Mouse (Mus musculus): ENCODE data around the gene Bdkrb1. TPM values are rescaled to one million over a fixed set of nuclear protein-coding genes. Genes with fewer than 3 reads are reported as not detected.

Gene Bdkrb1
- polyA plus RNA-seq, 1 experiment from 2014 or later = not detected

DNA sequence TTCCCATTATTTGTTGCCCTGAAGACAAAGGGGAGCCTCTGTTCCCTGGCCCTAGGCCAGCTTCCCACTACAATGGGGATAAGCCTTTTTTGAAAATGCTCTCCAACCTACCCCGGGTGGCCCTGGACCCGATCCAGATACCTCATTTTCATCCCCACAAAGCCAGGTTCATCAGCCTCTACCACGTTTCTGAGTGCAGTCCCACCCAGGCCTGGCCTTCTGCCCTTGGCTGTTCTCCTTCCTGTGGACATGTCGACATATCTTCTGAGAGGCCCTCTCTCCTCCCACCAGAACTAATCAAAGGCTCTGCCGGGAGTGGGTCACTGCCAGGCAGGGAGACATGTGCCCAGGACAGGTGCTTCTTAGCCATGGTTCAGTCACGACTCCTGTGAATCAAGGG lies 1.3 kb upstream of the Bdkrb1 start:
- 54% methylated on average over 6 of the region's 6 CpGs for WGBS
- no peak overlapping the region for H3K27ac ChIP-seq (replicated peaks)
- no peak for ATAC-seq (ENCODE audit: low FRiP score)

GRCm38 (mm10) chr12:105603904-105604303 lies 1.0 kb downstream of the Bdkrb1 start:
- WGBS = 86% methylated on average over 11 of the region's 11 CpGs
- no peak overlapping the region for H3K9ac ChIP-seq (replicated peaks)
- H3K27me3 ChIP-seq (replicated peaks) = no peaks in the 10 kb centered on the region
- no peak for ATAC-seq (ENCODE audit: low FRiP score)
- H3K4me2 ChIP-seq = no peak overlapping the region
- H3K27ac ChIP-seq (replicated peaks) = no peak overlapping the region
- H3K36me3 ChIP-seq = no peaks in the 10 kb centered on the region
- no peaks in the 10 kb centered on the region for H3K9me3 ChIP-seq (replicated peaks)
- H3K4me3 ChIP-seq (replicated peaks) = no peak overlapping the region
- peaks cover 13% of the 10 kb centered on the region; the same call in 1 of the 2 replicates for H3K4me1 ChIP-seq

More for the DNA sequence above, 1.3 kb upstream of the Bdkrb1 start:
- Histone ChIP-seq H3K4me3 (replicated peaks) (no peak overlapping the region), H3K36me3 (no peaks in the 10 kb centered on the region), H3K27me3 (replicated peaks) (no peaks in the 10 kb centered on the region), H3K4me2 (no peak overlapping the region), H3K9me3 (replicated peaks) (no peaks in the 10 kb centered on the region), H3K4me1 (peaks cover 13% of the 10 kb centered on the region; the same call in 1 of the 2 replicates), H3K9ac (replicated peaks) (no peak overlapping the region)

DNA sequence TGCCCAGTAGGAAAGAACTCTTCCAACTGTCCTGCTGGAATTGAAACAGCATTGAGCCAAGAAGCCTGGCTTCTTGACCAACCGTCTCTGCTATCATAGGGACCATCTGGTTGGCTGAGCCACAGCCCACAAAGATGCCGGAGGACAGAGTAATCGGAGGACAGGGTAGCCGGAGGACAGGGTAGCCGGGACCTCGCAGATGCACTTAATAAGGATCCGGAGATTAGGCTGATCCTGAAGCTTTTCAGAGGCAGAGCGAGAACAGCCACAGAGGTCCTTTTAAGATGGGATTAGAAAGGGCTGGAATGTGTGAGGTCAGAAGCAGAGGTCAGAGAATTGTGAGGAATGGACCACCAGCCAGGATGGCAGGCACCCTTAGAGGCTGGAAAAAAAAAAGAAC lies 2.3 kb downstream of the Bdkrb1 start:
- Histone ChIP-seq H3K4me3 (replicated peaks) (no peak overlapping the region), H3K27ac (replicated peaks) (no peak overlapping the region), H3K36me3 (no peaks in the 10 kb centered on the region), H3K4me1 (peaks cover 10% of the 10 kb centered on the region; the same call in 1 of the 2 replicates), H3K27me3 (replicated peaks) (no peaks in the 10 kb centered on the region), H3K4me2 (no peak overlapping the region), H3K9ac (replicated peaks) (no peak overlapping the region), H3K9me3 (replicated peaks) (no peaks in the 10 kb centered on the region)
- 43% methylated on average over 8 of the region's 8 CpGs for WGBS
- ATAC-seq (ENCODE audit: low FRiP score) = no peak

DNA sequence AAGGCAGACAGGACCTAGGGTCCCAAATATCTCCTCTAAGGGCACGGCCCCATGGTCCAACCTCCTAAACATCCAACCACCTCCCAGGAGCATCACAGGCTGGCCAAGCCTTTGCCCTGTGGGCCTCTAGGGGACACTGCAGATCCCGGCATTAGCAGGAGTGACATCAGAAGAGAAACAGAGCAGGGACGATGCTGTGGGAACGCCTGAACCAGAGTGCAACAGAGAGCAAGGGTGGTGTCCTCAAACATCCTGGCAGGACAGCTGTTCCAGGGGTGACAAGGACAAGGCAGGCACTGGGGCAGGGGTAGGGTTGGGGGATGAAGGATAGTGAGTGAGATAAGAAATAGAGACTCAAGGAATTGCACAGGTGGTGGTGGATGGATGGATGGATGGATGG lies 4.0 kb downstream of the Bdkrb1 start:
- WGBS = 76% methylated on average over 4 of the region's 4 CpGs
- Histone ChIP-seq H3K27ac (replicated peaks) (no peak overlapping the region), H3K27me3 (replicated peaks) (no peaks in the 10 kb centered on the region), H3K4me1 (peaks cover 2% of the 10 kb centered on the region; the same call in 1 of the 2 replicates), H3K4me2 (no peak overlapping the region), H3K4me3 (replicated peaks) (no peak overlapping the region), H3K36me3 (no peaks in the 10 kb centered on the region), H3K9ac (replicated peaks) (no peak overlapping the region), H3K9me3 (replicated peaks) (no peaks in the 10 kb centered on the region)
- no peak for ATAC-seq (ENCODE audit: low FRiP score)

GRCm38 (mm10) chr12:105611045-105611444 lies 8.2 kb downstream of the Bdkrb1 start:
- WGBS = 94% methylated on average over 2 of the region's 2 CpGs
- H3K9me3 ChIP-seq (replicated peaks) = no peaks in the 10 kb centered on the region
- peaks cover 6% of the 10 kb centered on the region; the same call in 1 of the 2 replicates for H3K4me1 ChIP-seq
- H3K4me3 ChIP-seq (replicated peaks) = no peak overlapping the region
- no peak overlapping the region for H3K27ac ChIP-seq (replicated peaks)
- no peak for ATAC-seq (ENCODE audit: low FRiP score)
- no peaks in the 10 kb centered on the region for H3K27me3 ChIP-seq (replicated peaks)
- no peak overlapping the region for H3K9ac ChIP-seq (replicated peaks)
- H3K4me2 ChIP-seq = no peak overlapping the region
- peaks cover 11% of the 10 kb centered on the region; the same call in 1 of the 2 replicates for H3K36me3 ChIP-seq

DNA sequence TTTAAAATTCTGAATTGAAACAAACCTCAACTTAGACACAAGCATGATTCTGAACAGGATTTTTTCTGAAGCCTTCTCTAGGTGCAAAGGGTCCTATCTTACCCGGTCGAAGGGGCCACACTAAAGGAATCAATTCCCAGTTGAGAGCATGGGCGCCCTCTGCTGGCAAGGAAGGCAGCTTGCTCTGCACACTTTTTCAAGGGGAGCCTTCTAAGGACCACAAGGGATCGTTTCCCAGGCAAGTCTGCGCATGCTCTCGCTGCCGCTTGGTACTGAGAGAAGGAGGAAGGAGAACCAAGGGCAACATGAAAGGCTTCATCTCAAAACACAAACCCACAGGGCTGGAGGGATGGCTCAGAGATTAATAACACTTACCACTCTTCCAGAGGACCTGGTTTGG lies 8.9 kb downstream of the Bdkrb1 start:
- Histone ChIP-seq H3K27ac (replicated peaks) (0 out of 2 replicates have a peak overlapping the region, but pooled peaks have one; percentile 11), H3K9ac (replicated peaks) (no peak overlapping the region), H3K36me3 (peaks cover 17% of the 10 kb centered on the region), H3K4me1 (peaks cover 6% of the 10 kb centered on the region; the same call in 1 of the 2 replicates), H3K9me3 (replicated peaks) (no peaks in the 10 kb centered on the region), H3K4me2 (no peak overlapping the region), H3K4me3 (replicated peaks) (no peak overlapping the region), H3K27me3 (replicated peaks) (no peaks in the 10 kb centered on the region)
- ATAC-seq (ENCODE audit: low FRiP score) = peak; percentile 63
- 19% methylated on average over 7 of the region's 7 CpGs for WGBS

- Histone ChIP-seq H3K4me2 (no peak overlapping the region), H3K27ac (replicated peaks) (no peak overlapping the region), H3K9me3 (replicated peaks) (no peaks in the 10 kb centered on the region), H3K9ac (replicated peaks) (no peak overlapping the region), H3K36me3 (peaks cover 34% of the 10 kb centered on the region), H3K27me3 (replicated peaks) (no peaks in the 10 kb centered on the region), H3K4me1 (peaks cover 6% of the 10 kb centered on the region; the same call in 1 of the 2 replicates), H3K4me3 (replicated peaks) (no peak overlapping the region)
- no peak for ATAC-seq (ENCODE audit: low FRiP score)
- WGBS = 91% methylated on average over 10 of the region's 10 CpGs
These were observed 10.7 kb downstream of the Bdkrb1 start for GRCm38 (mm10) chr12:105613559-105613958.

GRCm38 (mm10) chr12:105622048-105622447 lies 19.2 kb downstream of the Bdkrb1 start:
- H3K4me1 ChIP-seq = no peaks in the 10 kb centered on the region
- H3K27ac ChIP-seq (replicated peaks) = no peak overlapping the region
- WGBS = 95% methylated on average over 7 of the region's 7 CpGs
- no peak overlapping the region for H3K4me2 ChIP-seq
- no peak overlapping the region for H3K9ac ChIP-seq (replicated peaks)
- ATAC-seq (ENCODE audit: low FRiP score) = no peak
- no peak overlapping the region for H3K4me3 ChIP-seq (replicated peaks)
- peaks cover 71% of the 10 kb centered on the region for H3K36me3 ChIP-seq
- H3K27me3 ChIP-seq (replicated peaks) = no peaks in the 10 kb centered on the region
- no peaks in the 10 kb centered on the region for H3K9me3 ChIP-seq (replicated peaks)

DNA sequence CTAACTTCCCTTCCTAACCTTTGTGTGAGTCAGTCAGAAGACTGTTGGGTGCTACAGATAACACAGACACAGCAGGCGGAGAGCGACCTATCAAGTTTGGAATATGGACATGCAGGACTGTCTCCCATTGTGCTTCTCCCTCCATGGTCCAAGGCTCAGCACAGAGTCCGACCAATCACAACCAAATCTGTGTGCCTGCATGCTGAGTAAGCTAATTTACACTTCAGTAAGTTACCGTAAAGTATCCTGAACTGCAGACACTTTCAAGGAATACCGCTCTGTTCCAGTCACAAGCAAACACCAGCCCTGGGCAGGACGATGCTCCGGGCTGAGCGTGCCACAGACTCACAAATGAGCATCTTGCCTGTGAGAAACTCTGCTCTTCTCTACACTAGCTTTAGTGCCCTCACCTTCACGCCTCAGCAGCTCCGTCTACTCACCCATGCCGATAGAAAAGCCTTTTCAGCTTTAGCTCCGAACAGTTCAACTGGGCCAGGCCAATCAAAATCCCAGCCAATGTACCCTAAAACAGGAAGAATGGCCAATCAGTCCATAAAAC lies 20.2 kb downstream of the Bdkrb1 start:
- Histone ChIP-seq H3K4me3 (replicated peaks) (no peak overlapping the region), H3K9ac (replicated peaks) (no peak overlapping the region), H3K27me3 (replicated peaks) (no peaks in the 10 kb centered on the region), H3K36me3 (peaks cover 70% of the 10 kb centered on the region), H3K4me1 (no peaks in the 10 kb centered on the region), H3K27ac (replicated peaks) (no peak overlapping the region), H3K4me2 (no peak overlapping the region), H3K9me3 (replicated peaks) (no peaks in the 10 kb centered on the region)
- 59% methylated on average over 12 of the region's 12 CpGs for WGBS
- ATAC-seq (ENCODE audit: low FRiP score) = no peak

- WGBS = 56% methylated on average over 7 of the region's 7 CpGs
- Histone ChIP-seq H3K27me3 (replicated peaks) (no peaks in the 10 kb centered on the region), H3K9me3 (replicated peaks) (no peaks in the 10 kb centered on the region), H3K4me2 (no peak overlapping the region), H3K36me3 (peaks cover 55% of the 10 kb centered on the region), H3K27ac (replicated peaks) (no peak overlapping the region), H3K9ac (replicated peaks) (no peak overlapping the region), H3K4me3 (replicated peaks) (no peak overlapping the region), H3K4me1 (no peaks in the 10 kb centered on the region)
- no peak for ATAC-seq (ENCODE audit: low FRiP score)
These were observed 22.9 kb downstream of the Bdkrb1 start for GRCm38 (mm10) chr12:105625798-105626197.

GRCm38 (mm10) chr12:105634374-105635067 lies 31.6 kb downstream of the Bdkrb1 start:
- H3K4me1 ChIP-seq = no peaks in the 10 kb centered on the region
- no peak overlapping the region for H3K27ac ChIP-seq (replicated peaks)
- ATAC-seq (ENCODE audit: low FRiP score) = no peak
- no peak overlapping the region for H3K9ac ChIP-seq (replicated peaks)
- H3K9me3 ChIP-seq (replicated peaks) = no peaks in the 10 kb centered on the region
- no peak overlapping the region for H3K4me2 ChIP-seq
- H3K27me3 ChIP-seq (replicated peaks) = no peaks in the 10 kb centered on the region
- H3K36me3 ChIP-seq = peaks cover 74% of the 10 kb centered on the region
- 89% methylated on average over 13 of the region's 13 CpGs for WGBS
- no peak overlapping the region for H3K4me3 ChIP-seq (replicated peaks)

- no peak overlapping the region for H3K4me3 ChIP-seq (replicated peaks)
- no peak overlapping the region for H3K27ac ChIP-seq (replicated peaks)
- H3K27me3 ChIP-seq (replicated peaks) = no peaks in the 10 kb centered on the region
- H3K9me3 ChIP-seq (replicated peaks) = no peaks in the 10 kb centered on the region
- ATAC-seq (ENCODE audit: low FRiP score) = no peak
- no peaks in the 10 kb centered on the region for H3K4me1 ChIP-seq
- H3K9ac ChIP-seq (replicated peaks) = no peak overlapping the region
- peaks cover 89% of the 10 kb centered on the region for H3K36me3 ChIP-seq
- H3K4me2 ChIP-seq = no peak overlapping the region
- 94% methylated on average over 9 of the region's 9 CpGs for WGBS
These were observed 33.7 kb downstream of the Bdkrb1 start for GRCm38 (mm10) chr12:105636551-105636950.
